Mouse (Mus musculus): Measurements from ENCODE around the gene Nol12.

Gene Nol12

DNA sequence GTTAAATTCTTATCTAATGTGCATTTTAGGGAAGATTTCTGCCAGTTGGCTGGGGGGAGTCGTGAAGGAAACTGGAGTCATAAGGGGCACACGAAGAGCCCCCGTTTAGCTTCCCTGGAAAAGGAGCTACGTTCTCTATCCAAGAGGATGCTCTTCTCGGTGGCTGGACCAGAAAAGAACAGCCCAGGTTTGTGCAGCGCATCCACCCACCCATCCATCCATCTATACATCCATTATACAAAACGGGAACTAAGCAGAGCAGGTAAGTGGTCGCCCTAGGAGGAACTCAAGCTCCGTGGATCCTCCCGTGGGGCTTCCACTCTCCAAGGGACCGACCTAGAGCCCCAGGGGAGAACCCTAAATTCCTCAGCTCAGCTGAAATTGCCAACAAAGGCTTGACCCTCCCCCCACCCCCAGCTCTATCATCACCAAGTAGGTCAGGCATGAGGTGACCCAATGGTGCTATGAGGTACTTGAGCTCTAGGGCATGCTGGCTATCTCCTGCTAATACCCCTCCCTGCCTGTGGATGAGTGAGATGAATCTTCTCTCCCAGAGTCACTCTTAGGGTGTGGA lies 13.5 kb downstream of the Nol12 start:
- DNase-seq (ENCODE audit: low spot score in 2 of 2): no peak

DNA sequence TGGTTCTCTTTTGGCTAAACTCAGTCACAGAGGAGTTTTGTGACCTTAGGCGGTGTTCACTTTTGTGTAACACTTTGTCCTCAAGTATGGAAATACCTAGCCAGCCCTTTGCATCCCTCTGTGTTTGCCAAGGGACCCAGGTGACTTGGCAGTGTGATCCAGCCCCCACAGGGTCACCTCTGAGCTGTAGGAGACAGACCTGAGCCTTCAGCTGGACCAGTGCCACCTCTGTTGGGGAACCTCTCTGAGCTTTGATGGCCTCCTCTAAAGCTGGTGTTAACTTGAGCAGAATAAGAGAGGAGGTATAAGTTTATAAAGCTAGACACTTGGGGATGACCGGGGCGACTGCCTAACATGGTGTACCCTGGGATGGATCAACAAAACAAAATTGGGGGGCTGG lies 14.2 kb downstream of the Nol12 start:
- no peak for DNase-seq (ENCODE audit: low spot score in 2 of 2)

DNA sequence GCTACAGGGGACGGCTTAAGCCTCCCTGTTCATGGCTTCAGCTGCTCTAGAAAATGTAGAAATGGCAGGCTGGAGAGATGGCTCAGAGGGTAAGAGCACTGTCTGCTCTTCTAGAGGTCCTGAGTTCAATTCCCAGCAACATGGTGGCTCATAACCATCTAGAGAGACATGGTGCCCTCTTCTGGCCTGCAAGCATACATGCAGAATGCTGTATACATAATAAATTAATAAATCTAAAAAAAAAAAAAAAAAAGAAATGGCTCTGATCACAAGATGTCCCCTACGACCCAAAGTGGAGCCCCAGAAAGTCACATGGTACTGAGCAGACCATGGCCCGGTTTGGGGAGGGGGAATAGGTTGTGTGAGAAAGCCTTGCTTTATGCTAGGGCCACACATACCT lies 20.9 kb downstream of the Nol12 start:
- no peak for DNase-seq (ENCODE audit: low spot score in 2 of 2)

DNA sequence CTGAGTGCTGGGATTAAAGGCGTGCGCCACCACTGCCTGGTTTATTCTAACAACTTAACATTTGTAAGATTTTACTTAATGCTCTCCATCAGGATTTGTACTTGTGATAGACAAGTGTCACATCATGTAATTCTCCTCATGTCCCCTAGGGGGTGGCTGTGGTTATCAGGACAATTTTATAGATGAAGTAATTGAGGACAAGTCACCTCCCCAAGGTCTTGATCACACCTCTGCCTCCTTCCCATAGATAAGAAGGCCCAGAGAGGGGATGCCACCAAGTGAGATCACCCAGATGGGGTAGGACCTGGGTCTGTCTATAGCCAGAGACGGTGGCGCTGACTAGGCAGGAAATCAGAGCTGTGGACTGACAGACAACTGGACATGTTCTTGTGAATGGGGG lies 21.6 kb downstream of the Nol12 start:
- no peak for DNase-seq (ENCODE audit: low spot score in 2 of 2)

DNA sequence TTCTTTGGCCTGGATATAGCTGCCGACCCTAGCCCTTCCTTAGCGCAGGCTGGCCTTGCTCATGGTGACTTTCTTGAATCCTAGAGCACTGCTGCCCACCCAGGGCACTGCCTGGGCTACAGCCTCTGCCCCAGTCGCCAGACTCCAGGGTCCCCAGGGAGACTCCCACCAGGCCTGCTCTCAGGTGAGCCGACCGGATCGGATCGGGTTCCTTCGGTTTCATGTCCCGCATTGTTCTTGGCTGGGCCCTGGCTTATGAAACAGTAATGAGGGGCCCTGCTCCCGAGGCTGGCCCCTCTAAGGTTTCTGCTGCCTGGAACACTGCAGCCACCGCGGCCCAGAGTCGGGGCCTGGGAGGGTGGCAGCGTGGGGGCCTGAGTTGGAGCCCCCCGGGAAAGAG lies 22.3 kb downstream of the Nol12 start:
- DNase-seq (ENCODE audit: low spot score in 2 of 2): no peak

DNA sequence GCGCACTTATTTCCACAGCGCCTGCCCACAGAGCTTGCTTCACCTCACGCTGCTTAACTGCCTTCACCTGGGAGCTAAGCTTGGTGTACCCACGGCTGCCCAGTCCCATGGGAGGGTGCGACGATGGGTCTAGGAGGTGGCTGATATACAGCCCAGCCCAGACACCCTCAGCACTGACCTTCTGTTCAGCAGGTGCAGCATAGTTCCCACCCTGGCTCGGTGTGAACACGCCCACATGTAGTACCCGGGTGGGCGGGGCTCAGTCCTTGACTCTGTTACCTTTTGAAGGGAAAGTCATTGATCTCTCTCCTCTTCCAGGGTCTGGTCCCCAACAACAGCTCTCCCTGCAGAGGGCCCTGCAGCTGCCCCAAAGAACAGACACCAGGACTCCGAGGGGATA lies 24.8 kb downstream of the Nol12 start:
- no peak for DNase-seq (ENCODE audit: low spot score in 2 of 2)

DNA sequence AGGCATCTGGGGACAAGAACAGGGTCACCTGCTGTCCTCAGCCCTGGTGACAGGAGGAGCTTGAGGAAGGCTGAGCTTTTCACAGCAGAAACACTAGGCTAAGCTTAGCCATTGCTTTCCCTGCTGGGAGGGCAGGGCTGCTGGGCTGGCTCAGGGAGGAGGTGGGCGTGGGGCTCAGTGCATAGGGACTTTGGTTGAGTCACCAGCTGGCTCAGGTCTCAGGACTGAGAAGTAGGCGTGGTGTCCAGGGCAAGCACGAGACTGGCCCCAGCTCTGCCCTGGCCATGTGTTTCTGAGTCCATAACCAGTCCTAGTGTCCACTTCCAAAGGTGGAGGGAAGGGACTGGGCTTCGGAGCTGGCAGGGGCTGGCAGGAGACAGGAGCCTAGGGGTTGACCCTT lies 25.4 kb downstream of the Nol12 start:
- DNase-seq (ENCODE audit: low spot score in 2 of 2): no peak

DNA sequence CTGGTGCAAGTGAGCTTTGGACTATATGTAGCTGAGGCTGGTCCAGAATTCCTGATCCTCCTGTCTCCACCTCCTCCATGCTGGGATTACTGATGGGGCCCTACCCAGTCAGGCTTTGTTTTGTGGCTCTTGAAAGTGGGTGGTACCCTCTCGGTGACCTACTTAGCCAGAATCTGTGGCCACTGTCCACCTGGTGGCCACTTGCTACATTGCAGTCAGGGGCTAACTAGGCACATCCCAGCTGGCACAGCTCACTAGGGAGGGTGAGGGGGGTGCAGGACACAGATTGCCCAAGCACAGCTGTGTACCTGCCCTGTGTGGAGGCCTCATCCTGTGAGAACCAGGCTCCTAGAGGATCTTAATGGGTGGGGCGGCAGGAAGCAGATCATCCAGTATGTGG lies 28.2 kb downstream of the Nol12 start:
- peak in 1 of 2 experiments; percentile 37 for DNase-seq (ENCODE audit: low spot score in 2 of 2)

DNA sequence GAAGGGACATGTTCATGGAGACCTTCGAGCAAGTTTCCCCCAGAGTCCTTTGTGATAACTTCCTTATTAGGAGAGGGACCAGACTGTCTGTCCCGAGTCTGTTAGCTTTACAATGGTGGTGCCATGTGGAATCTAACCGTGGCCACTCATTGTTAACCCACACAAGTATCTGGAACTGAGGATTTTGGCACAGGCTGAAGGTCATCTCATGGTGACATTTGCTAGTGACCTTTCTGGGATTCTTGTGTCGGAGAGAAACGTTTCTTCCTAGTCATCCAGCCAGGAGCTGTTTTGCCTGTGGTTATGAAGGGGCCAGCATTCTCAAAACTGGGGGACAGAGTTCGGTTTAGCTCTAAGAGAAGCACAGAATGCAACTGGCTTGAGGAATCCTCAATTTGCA lies 36.9 kb downstream of the Nol12 start:
- DNase-seq (ENCODE audit: low spot score in 2 of 2): no peak

DNA sequence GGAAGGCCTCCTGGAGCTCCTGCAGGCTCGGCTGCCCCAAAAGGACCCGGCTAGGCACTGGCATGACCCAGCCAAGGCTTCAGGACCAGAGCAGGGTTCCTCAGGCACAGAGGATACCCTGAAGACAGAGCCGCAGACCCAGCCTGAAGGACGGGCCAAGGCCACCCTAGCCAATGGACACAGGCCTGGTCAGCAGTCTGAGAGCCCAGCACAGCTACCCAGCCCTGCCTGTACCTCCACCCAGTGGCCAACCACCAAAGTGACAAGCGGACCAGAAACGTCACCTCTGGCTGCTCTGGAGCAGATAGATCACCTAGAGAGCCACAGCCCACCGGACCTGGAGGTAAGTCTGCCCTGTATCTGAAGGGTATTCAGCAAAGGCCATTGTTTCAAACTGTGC lies 39.2 kb downstream of the Nol12 start:
- no peak for DNase-seq (ENCODE audit: low spot score in 2 of 2)

DNA sequence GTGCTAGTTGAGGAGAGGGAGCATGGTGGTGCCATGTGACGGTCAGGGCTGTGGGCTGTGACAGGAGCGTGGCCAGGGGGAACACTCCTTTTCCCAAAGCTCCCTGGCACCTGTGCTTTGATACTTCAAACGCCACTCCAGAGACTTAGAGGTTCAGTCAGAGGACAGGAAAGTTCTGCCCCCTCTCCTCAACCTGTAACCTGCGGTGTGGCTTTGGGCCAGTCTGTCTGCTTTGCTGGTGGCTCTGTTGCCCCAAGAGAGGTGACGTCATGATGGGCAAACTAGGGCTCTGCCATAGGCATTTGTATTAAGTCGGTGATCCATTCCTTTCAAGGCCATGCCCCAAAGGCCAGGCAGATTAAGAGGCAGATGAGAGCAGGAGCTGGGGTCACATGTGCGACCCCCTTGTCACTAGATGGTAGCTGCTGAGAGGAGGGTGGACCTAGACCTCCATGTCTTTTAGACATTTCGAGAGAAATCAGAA lies 43.0 kb downstream of the Nol12 start:
- no peak for DNase-seq (ENCODE audit: low spot score in 2 of 2)

DNA sequence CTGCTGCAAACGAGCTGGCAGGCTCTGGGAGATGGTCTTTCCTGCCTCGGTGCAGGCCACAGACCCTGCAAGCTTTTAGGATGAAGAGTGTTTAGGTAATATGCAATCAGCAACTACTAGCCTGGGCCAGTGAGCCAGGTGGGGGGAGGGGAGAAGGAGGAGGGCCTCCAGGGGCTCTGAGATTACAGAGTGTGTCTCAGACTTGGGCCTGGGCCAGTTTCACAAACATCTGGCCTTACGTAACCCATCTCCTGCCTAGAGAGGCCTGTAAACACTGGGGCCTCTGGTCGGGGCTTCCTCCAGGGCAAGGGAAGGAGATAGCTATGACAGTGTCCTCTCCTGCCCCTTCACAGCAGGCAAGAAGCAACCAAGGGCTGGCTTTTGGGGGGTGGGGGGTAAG lies 44.1 kb downstream of the Nol12 start:
- no peak for DNase-seq (ENCODE audit: low spot score in 2 of 2)

DNA sequence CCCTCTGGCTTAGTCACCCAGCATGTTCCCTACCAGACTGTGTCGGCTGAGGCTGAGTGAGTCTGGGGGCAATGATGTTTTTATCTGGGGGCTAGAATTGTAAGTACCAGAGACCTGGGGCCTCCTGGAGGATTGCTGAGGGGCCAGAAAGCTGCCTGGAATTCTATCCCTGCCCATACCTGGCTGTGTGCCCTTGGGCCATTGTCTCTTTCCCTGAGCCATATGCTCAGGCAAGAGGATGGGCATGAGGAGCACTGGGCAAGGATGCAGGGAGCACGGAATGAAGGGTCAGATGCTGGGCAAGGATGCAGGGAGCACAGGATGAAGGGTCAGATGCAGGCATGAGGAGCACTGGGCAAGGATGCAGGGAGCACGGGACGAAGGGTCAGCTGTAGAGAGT lies 45.4 kb downstream of the Nol12 start:
- no peak for DNase-seq (ENCODE audit: low spot score in 2 of 2)

DNA sequence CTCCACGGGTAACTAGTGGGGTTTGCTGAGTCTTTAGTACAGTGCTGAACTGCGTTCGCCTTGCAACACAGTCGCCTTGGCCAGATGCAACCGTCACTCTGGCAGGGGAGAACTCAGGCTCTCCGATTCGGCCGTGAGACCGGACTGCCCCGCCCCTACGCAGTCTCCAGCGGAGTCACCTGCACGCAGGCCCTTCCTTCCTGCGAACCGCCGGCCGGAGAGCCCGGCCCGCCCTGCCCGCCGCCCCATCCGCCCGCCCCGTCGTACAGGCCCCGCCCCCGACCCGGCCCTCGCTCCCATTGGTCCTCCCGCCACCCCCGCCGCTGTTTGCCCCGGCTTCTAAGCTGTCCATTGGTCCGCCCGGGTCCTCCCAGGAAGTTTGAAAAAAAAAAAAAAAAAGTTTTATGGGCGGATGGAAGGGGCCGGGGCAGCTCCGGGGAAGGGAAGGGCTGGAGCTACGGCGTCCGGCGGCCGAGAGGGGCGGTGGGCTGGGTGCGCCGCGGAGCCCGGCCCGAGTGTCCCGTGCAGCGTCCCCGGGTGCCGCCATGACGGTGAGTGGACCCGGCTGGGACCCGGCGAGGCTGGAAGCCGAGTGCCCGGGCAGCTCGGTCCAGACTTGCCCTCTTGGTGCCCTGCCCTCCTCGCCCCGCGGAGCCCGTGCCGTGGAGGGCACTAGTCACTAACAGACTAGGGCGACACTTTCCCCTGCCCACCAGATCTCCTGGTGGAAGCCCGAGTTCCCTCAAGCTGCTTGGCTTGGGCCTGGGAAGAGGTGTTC lies 48.1 kb downstream of the Nol12 start:
- DNase-seq (ENCODE audit: low spot score in 2 of 2): peak in 1 of 2 experiments; percentile 29

DNA sequence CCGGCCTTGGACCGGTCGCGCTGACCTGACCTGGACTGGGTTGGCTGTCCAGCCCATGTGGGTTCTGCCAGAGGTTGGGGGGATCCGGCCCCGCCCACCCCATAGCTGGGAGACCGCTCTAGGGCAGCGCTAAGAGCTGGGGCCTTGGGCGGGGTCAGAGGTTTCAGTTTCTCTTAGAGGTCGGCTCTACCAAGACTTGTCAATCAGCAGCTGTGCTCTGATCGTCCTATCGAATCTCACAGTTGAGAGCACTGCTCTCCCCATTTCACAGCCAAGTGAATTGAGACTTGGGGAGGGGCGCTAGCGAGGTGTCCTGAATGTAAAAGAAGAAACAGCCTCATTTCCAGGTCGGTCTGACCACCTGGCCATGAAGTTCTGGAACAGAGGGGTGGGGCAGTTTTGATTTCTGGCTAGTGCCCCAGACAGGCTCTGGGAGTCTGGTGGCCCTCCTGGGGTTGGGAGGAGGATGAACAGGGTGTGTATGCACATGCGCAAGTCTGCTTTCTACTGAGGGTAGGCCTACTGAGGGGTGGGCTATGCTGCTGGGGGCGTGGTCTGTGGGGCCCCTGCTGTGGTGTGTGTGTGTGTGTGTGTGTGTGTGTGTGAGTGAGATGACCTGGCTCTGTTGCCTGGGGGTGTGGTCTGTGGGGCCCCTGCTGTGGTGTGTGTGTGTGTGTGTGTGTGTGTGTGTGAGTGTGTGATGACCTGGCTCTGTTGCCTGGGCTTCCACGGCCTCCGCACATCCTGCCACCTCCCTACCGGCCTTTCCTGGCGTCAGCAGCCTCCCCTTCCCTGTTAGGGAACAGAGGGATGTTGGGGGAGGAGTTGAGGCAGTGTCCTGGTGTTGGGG lies 48.9 kb downstream of the Nol12 start:
- peak in 1 of 2 experiments; percentile 26 for DNase-seq (ENCODE audit: low spot score in 2 of 2)

DNA sequence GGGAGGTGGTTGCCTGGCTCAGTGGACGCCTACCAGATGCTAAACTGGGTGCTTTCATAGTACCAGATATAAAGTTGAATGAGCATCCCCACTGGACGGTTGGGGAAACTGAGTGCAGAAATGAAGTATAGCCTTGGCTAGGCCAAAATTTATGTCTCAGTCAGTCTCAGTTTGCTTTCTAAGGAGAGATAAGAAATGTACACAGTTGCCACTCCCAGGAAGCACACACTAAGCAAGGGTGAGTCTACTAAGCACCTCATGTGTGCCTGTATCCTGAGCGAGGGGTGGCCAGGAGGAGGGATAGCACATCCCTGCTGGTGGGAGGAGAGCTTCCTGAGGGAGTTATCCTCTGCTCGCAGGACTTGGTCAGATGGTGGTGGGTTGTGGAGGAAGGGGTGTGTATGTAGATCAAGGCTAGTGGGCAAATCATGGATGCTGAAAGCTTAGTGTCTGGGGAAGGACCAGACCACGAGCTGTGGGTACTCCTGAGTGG lies 49.6 kb downstream of the Nol12 start:
- no peak for DNase-seq (ENCODE audit: low spot score in 2 of 2)

DNA sequence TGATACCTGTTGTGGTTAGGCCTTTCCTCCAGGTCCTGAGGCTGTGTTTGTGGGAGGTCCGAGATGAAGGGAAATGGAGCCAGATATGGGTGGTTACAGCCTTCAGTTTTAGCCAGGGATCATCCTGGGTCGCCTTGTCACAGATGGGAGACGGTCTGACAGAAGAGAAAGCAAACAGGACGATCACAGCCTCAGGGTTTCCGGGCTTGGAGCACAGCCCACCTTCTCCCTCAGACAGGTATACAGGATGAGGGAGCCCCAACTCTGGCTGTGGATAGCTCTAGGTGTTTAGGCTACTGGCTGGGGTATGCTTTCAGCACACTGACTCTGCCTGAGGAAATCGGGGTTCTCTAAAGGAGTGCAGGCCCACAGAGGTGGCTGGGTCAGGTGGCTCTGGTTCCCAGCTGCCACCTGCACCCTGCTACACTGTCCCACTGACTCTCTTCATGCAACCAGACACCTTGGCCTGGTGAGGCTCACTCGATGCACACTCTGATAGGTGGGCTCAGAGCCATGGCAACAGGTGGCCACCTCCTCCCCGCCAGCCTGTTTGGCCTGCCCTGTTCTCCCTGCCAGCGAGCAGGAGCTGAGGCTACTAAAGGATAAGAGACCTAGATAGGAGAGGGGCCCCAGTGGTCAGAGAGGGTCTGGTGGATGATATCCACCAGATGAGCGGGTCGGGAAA lies 51.9 kb downstream of the Nol12 start:
- DNase-seq (ENCODE audit: low spot score in 2 of 2): no peak

DNA sequence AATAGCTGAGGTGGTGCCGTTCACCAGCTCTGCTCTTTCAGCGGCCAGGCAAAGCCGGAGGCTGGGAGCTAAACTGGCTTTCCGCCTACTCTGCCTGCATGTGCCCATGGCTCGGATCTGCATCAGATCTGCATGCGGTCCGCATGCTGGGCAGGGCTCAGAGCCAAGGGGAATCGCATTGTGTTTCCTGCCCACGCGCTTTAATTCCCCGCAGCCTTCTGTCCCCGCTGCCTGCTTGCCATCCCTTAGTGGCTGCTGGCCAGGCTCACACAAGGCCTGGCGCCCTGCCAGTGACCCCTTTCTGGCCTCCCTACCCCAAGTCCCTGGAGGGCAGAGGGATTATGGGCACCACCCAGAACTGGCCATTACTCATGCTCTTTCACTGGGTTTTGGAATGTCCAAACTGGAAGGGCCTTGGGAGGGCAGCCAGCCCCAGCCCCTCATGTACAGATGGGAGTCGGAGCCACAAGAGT lies 53.8 kb downstream of the Nol12 start:
- DNase-seq (ENCODE audit: low spot score in 2 of 2): peak; percentile 72 to 90

DNA sequence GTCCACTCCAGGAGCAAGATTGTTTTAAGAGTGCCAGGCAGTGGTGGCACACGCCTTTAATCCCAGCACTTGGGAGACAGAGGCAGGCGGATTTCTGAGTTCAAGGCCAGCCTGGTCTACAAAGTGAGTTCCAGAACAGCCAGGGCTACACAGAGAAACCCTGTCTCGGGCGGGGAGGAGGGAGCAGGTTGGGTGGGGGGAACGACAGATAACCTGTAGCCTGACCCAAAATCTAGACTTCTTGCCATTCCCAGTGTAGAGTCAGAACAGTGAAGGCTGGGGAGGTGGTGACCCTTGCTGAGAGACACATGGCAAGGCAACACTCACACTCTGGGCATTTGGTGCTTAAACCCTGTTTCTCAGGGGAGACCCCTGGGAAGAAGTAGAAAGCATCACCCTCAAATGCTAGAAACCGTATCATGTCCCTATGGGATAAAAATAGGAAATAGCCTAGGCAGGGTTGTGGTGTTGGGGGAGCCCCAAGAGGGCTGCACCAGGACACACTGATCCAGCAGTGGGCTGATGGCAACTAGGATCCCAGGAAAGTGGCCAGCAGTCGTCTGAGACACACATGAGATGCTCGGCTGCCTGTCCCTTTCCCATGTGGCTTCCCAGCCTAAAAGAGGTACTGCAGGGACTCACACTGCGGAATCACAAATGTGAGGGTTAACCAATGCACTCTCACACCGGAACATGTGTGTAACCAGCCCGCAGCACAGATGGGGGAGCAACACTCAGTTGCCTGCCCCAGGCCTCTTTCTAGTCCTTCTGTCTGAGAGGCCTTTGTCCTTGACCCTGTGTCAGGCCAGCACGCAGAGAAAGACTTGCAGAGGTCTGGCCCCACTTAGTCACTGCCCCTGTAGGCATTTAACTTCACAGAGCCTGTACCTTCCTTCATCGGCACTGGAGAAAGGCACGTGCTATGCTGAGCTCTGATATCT lies 54.7 kb downstream of the Nol12 start:
- DNase-seq (ENCODE audit: low spot score in 2 of 2): no peak

DNA sequence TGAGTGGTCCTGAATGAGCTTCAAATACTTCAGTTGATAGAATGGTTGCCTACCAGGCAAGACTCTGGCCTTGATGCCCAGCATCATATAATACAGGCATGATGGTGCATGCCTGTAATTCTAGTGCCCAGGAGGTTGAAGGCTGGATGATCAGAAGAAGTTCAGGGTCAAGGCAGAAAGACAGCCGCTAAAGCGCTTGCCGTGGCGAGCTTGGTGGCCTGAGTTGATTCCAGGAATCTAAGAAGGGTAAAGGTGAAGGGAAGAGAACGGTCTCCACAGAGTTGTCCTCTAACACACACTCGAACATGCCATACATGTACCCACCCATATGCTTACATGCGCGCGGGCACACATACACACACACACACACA lies 55.3 kb downstream of the Nol12 start:
- no peak for DNase-seq (ENCODE audit: low spot score in 2 of 2)

Measured in left cerebral cortex, adult 9 months (tissue).